Mouse (Mus musculus) MEL (cell line): ENCODE measurements at regions not wholly inside any gene's neighbourhood (a gene's known extent, or its start where the extent isn't known, plus 50 kb on each side); places are given as distances from the start of the nearest gene placed in this dataset.

ENCODE experiments used
- DNase-seq: peaks from one replicate; pipeline ENCODE4 v3.0.0; 2011; ENCODE audit warnings: low read depth, low spot score
- H3K27ac ChIP-seq: 2 replicates; pipeline ENCODE4 v1.5.1; 2012; ENCODE audit warnings: low read depth, mild to moderate bottlenecking, control low read depth, low read length, moderate library complexity; ENCODE audit not compliant: control insufficient read depth
- H3K27me3 ChIP-seq, 2 experiments: fragments of 150-350 bp in 1 of 2; sonication (generic) in 1 of 2; 2 replicates each; pipeline ENCODE4 v1.6.1; 2012; ENCODE audit warnings: low read length in 2 of 2, mild to moderate bottlenecking in 2 of 2, improper control_type of control experiment in 1 of 2, moderate library complexity in 1 of 2; ENCODE audit not compliant: insufficient read depth in 2 of 2, control insufficient read depth in 1 of 2
- H3K36me3 ChIP-seq, 2 experiments: 2 replicates each; pipeline ENCODE4 v1.6.1; 2012 to 2014; ENCODE audit warnings: low read length in 2 of 2, improper control_type of control experiment in 1 of 2, inconsistent platforms in 1 of 2, mild to moderate bottlenecking in 1 of 2; ENCODE audit not compliant: insufficient read depth in 2 of 2, control insufficient read depth in 1 of 2
- H3K4me1 ChIP-seq, 2 experiments: fragments of 150-350 bp in 1 of 2; sonication (generic) in 1 of 2; 2 replicates each; pipeline ENCODE4 v1.6.1; 2012; ENCODE audit warnings: low read length in 2 of 2, improper control_type of control experiment in 1 of 2, mild to moderate bottlenecking in 1 of 2; ENCODE audit not compliant: insufficient read depth in 2 of 2, control insufficient read depth in 1 of 2
- H3K4me3 ChIP-seq, 2 experiments: fragments of 150-350 bp in 1 of 2; sonication (generic) in 1 of 2; 2 replicates each; pipeline ENCODE4 v1.5.1; 2012; ENCODE audit warnings: low read depth in 2 of 2, low read length in 2 of 2, mild to moderate bottlenecking in 2 of 2, moderate library complexity in 2 of 2, control low read depth in 1 of 2, improper control_type of control experiment in 1 of 2; ENCODE audit not compliant: control insufficient read depth in 1 of 2, insufficient read depth in 1 of 2
- H3K79me2 ChIP-seq: 2 replicates; pipeline ENCODE4 v1.6.1; 2012; ENCODE audit warnings: mild to moderate bottlenecking, low read length, moderate library complexity; ENCODE audit not compliant: control insufficient read depth, poor library complexity, insufficient read depth
- H3K9ac ChIP-seq: 2 replicates; pipeline ENCODE4 v1.6.1; 2012; ENCODE audit warnings: low read depth, mild to moderate bottlenecking, control low read depth, low read length, moderate library complexity; ENCODE audit not compliant: control insufficient read depth, poor library complexity, severe bottlenecking
- H3K9me3 ChIP-seq: fragments of 150-350 bp; sonication (generic); replicated peaks from 2 replicates; pipeline ENCODE4 v1.6.1; 2012; ENCODE audit warnings: mild to moderate bottlenecking, low read length, improper control_type of control experiment, moderate library complexity; ENCODE audit not compliant: insufficient read depth
- CHD2 ChIP-seq: IDR thresholded peaks from 2 replicates; pipeline ENCODE4 v1.6.1; 2011; ENCODE audit warnings: low read length, improper control_type of control experiment
- CTCF ChIP-seq, 3 experiments: IDR thresholded peaks in 2 of 3; conservative IDR thresholded peaks in 1 of 3; 2 replicates each; pipeline ENCODE4 v1.5.1; 2011 to 2012; ENCODE audit warnings: low read length in 3 of 3, low read depth in 2 of 3, mild to moderate bottlenecking in 2 of 3, improper control_type of control experiment in 1 of 3, inconsistent platforms in 1 of 3, mixed read lengths in 1 of 3, moderate library complexity in 1 of 3; ENCODE audit not compliant: control insufficient read depth in 1 of 3, insufficient read depth in 1 of 3, poor library complexity in 1 of 3, severe bottlenecking in 1 of 3
- ELF1 ChIP-seq: IDR thresholded peaks from 2 replicates; pipeline ENCODE4 v1.6.1; 2014; ENCODE audit warnings: low read depth, mild to moderate bottlenecking, inconsistent platforms, low read length, improper control_type of control experiment, moderate library complexity
- GABPA ChIP-seq: IDR thresholded peaks from 2 replicates; pipeline ENCODE4 v1.6.1; 2012; ENCODE audit warnings: low read depth, mild to moderate bottlenecking, inconsistent platforms, low read length, improper control_type of control experiment, moderate library complexity
- GATA1 ChIP-seq: IDR thresholded peaks from 2 replicates; pipeline ENCODE4 v1.6.1; 2011; ENCODE audit warnings: low read depth, low read length, improper control_type of control experiment
- HCFC1 ChIP-seq: IDR thresholded peaks from 2 replicates; pipeline ENCODE4 v1.6.1; 2012; ENCODE audit warnings: low read depth, mild to moderate bottlenecking, inconsistent platforms, low read length, improper control_type of control experiment, moderate library complexity
- KAT2A ChIP-seq: conservative IDR thresholded peaks from 2 replicates; pipeline ENCODE4 v1.6.1; 2012; ENCODE audit warnings: low read depth, low read length, improper control_type of control experiment, inconsistent platforms
- MAFK ChIP-seq: IDR thresholded peaks from 2 replicates; pipeline ENCODE4 v1.6.1; 2011; ENCODE audit warnings: low read depth, mild to moderate bottlenecking, low read length, improper control_type of control experiment, borderline replicate concordance
- MYB ChIP-seq: IDR thresholded peaks from 2 replicates; pipeline ENCODE4 v1.6.1; 2011; ENCODE audit warnings: mild to moderate bottlenecking, low read depth, low read length, improper control_type of control experiment
- NRF1 ChIP-seq: IDR thresholded peaks from 2 replicates; pipeline ENCODE4 v1.6.1; 2014; ENCODE audit warnings: low read depth, mild to moderate bottlenecking, inconsistent platforms, low read length, improper control_type of control experiment, moderate library complexity; ENCODE audit not compliant: poor library complexity, insufficient read depth, severe bottlenecking
- POLR2A ChIP-seq, 2 experiments: IDR thresholded peaks; 2 replicates each; pipeline ENCODE4 v1.6.1; 2011 to 2012; ENCODE audit warnings: low read length in 2 of 2, mild to moderate bottlenecking in 2 of 2, control low read depth in 1 of 2, improper control_type of control experiment in 1 of 2, low read depth in 1 of 2, moderate library complexity in 1 of 2; ENCODE audit not compliant: control insufficient read depth in 1 of 2, insufficient read depth in 1 of 2, poor library complexity in 1 of 2
- POLR2AphosphoS2 ChIP-seq: IDR thresholded peaks from 2 replicates; pipeline ENCODE4 v1.6.1; 2011; ENCODE audit warnings: low read length, improper control_type of control experiment
- SIN3A ChIP-seq: IDR thresholded peaks from 2 replicates; pipeline ENCODE4 v1.6.1; 2012; ENCODE audit warnings: low read length, improper control_type of control experiment, inconsistent platforms
- TBP ChIP-seq: IDR thresholded peaks from 2 replicates; pipeline ENCODE4 v1.8.0; 2011; ENCODE audit warnings: low read depth, low read length, improper control_type of control experiment
- TCF12 ChIP-seq: IDR thresholded peaks from 2 replicates; pipeline ENCODE4 v1.6.1; 2014; ENCODE audit warnings: low read depth, mild to moderate bottlenecking, inconsistent platforms, low read length, improper control_type of control experiment, moderate library complexity
- USF1 ChIP-seq: IDR thresholded peaks from 2 replicates; pipeline ENCODE4 v1.6.1; 2014; ENCODE audit warnings: low read depth, mild to moderate bottlenecking, inconsistent platforms, low read length, improper control_type of control experiment, moderate library complexity
- ZNF384 ChIP-seq: IDR thresholded peaks from 2 replicates; pipeline ENCODE4 v1.6.1; 2012; ENCODE audit warnings: low read depth, mild to moderate bottlenecking, inconsistent platforms, low read length, improper control_type of control experiment

DNA sequence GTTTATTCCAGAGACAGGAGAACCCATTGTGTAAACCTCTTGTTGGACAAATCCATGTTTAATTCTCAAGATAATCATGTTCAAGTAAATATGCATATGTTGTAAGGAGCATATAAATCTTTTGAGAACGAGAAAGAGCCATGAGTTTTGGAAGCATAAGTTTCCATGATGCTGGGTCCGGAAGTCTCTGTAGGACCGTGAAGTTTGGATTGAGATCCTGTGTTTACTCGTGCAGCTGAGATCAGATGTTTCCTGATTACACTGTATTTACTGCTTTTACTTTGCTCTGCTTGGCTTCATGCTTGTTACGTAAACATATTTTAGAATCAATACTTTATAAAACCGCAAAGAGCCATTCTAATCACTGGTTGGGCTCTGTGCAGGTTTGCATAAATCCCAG is 171.0 kb upstream of the Ugt8a start:
- Histone ChIP-seq H3K9me3 (no peaks in the 10 kb centered on the region), H3K27me3 (no peaks in the 10 kb centered on the region), H3K4me1 (no peaks in the 10 kb centered on the region), H3K27ac (no peak overlapping the region), H3K9ac (no peak overlapping the region), H3K4me3 (no peak overlapping the region), H3K36me3 (no peaks in the 10 kb centered on the region), H3K79me2 (no peaks in the 10 kb centered on the region)
- TF ChIP-seq ELF1 (no peak), POLR2A (IDR thresholded peaks at IDR 0.05; ENCODE audit: control insufficient read depth in 1 of 2, insufficient read depth in 1 of 2, low read depth in 1 of 2, low read length in 2 of 2, poor library complexity in 1 of 2) (no peak), POLR2AphosphoS2 (no peak), CTCF (IDR thresholded peaks at IDR 0.05 in 2 of 3, conservative IDR thresholded peaks at IDR 0.05 in 1 of 3; ENCODE audit: control insufficient read depth in 1 of 3, insufficient read depth in 1 of 3, low read depth in 2 of 3, low read length in 3 of 3, poor library complexity in 1 of 3, severe bottlenecking in 1 of 3) (no peak), MAFK (no peak)
- DNase-seq: no peak

DNA sequence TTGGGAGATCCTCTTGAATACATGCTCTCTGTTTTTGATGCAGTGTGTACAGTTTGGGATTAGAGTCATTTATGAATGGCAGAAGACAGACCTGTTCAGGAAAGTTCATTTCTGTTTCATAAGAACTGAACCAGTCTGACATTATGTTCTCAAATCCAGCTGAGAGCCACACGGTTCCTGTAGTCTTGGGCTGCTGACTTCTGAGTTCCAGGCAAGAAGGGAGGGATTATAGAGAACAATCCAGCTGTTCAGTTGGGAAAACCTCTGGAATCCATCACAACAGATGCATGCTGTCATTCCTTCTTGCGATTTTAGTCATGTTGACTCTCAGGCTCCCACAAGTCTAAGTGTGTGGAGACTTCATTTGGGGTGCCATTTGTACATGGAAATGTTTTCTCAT is 179.4 kb upstream of the Ugt8a start:
- H3K27ac ChIP-seq: no peak overlapping the region
- H3K4me3 ChIP-seq: no peak overlapping the region
- H3K9me3 ChIP-seq: no peaks in the 10 kb centered on the region
- H3K36me3 ChIP-seq: no peaks in the 10 kb centered on the region
- no peak overlapping the region for H3K9ac ChIP-seq
- no peaks in the 10 kb centered on the region for H3K4me1 ChIP-seq
- TF ChIP-seq SIN3A: no peak
- no peak for TF ChIP-seq MYB
- no peak for TF ChIP-seq GABPA
- TF ChIP-seq USF1: no peak
- TF ChIP-seq ELF1: no peak
- no peak for TF ChIP-seq CHD2
- no peak for TF ChIP-seq TBP
- TF ChIP-seq ZNF384: no peak
- no peak for TF ChIP-seq POLR2AphosphoS2
- H3K79me2 ChIP-seq: no peaks in the 10 kb centered on the region
- DNase-seq: no peak
- no peaks in the 10 kb centered on the region for H3K27me3 ChIP-seq

DNA sequence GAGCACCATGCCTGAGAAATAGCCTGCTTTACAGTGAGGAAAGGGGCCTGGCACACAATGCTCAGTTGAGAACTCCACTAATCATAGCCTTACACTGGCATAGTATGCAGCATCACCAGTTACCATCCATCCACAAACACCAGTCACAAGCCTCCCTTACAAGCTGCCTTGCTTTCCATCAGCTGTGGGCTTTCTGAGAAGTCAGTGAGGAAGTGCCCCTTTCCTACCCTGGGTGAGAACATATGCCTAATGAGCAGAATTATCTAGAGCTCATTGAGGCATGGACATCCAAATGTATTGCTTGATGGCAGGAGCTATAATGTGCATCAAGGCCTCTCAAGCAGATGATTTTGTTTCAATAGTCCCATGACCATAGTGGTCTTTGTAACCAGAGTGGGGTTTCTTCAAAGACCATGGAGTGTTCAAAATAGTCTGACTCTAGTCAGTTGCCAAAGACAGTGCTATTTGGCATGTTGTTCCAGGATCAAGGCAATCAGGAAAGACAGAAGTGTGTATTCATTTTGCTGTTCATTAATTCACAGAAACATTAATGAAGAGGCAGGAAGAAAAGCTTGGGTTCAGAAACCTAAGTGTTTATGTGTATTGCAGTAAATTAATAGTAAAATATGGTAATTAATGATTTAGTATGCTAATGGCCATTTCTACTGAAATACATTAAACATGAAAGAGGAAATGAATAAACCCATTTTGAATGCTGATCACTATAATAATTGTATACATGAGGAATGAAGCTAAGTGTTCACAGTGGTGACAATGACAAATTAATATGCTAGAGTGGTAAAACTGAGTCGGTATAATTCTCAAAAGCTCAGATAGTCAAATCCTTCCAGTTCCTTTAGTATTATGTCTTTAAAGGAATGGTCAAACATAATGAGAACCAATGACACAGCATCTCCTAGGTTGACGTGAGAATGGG is 184.2 kb upstream of the Ugt8a start:
- Histone ChIP-seq H3K27ac (no peak overlapping the region), H3K9me3 (no peaks in the 10 kb centered on the region), H3K9ac (no peak overlapping the region), H3K79me2 (no peaks in the 10 kb centered on the region), H3K27me3 (no peaks in the 10 kb centered on the region), H3K4me1 (no peaks in the 10 kb centered on the region), H3K4me3 (no peak overlapping the region), H3K36me3 (no peaks in the 10 kb centered on the region)
- TF ChIP-seq GATA1 (no peak), HCFC1 (no peak), NRF1 (no peak), KAT2A (no peak), TCF12 (no peak)
- no peak for DNase-seq
